Mouse (Mus musculus) adrenal gland, adult (tissue): ENCODE measurements at regions not wholly inside any gene's neighbourhood (a gene's known extent, or its start where the extent isn't known, plus 50 kb on each side); places are given as distances from the start of the nearest gene placed in this dataset.

ENCODE experiments used
- DNase-seq, 2 experiments: peaks; one replicate each; pipeline ENCODE4 v3.0.0; 2022 to 2023; ENCODE audit warnings: low spot score in 1 of 2; ENCODE audit not compliant: inconsistent age in 2 of 2

DNA sequence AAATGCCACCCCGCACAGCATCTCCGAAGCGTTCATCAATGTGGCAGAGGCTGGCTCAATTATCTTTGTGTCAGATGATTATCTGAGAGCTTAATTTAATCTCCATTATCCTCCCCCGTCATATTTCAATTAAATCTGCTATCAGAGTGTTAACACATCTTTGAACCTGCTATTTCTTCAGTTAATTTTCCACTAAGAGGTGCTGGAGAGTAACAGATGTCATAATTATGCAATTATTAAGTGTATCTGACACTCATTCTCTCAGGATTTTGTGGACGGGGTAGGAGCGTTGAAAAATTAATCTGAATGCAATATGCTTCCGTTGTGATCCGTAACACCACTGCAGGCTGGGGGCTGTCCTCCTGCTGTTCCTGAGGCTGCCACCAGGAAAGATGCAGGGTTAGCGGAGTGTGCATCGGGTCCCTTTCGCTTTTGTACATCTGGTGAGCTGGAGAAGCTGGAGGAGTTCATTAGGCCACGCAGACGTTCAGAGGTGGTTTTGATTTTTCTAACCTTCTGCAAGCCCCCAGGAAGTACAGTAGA, 421.3 kb upstream of the Sall1 start:
- DNase-seq: no peak

DNA sequence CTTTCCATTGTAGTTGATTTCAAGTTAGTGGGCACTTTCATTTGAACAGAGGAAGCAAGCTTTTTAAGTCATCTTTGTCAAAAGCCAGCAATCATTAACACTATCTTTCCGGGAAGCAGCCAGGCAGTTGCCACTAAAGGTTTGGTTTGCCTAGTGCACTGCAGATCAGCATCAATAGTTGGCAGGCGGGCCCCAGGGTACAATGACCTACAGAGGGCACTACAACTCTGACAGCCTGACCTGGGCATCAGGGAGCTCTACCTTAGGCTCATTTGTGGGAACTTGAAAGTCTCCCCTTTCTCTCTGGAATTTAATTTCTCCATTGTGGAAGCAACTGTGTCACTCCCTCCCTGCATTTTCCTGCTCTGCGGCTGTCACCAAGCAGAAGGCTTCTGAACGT, 412.6 kb upstream of the Sall1 start:
- DNase-seq: no peak

DNA sequence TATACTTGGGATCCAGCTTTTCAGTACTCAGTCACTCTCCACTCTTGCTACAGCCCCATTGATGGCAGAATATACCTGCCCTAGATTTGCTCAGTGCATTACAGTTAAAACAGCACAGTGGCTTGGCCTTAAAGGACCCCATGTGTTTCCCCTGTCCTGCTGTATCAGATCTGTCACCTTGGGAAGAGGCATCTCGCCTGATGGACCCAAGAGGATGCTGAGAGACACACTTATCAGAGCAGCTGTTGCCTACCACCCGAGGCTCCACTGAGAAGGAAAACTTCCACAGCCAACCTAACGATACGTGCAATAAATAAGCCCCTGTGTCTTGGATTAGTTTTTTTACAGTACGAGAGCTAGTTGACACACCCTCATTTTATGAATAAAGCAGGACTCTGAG, 411.8 kb upstream of the Sall1 start:
- DNase-seq: no peak

DNA sequence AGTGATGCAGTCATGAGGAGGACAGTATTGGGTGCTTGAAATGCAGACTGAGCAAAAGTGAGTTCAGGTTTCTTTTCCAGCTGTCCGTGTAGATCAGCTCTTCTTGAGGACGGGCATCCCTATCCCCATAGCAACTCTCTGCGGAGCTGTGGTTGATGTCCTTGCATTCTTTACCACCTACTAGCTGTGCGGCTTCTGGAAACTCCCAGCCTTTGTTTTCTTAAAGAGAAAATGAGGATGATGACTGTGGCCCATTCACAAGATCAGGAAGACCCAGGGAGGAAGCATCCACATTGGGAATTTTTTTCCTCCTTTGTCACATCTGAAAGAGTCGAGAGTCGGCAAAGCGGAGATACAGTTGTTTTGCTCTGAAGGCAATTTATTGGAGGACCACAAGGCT, 410.2 kb upstream of the Sall1 start:
- no peak for DNase-seq

DNA sequence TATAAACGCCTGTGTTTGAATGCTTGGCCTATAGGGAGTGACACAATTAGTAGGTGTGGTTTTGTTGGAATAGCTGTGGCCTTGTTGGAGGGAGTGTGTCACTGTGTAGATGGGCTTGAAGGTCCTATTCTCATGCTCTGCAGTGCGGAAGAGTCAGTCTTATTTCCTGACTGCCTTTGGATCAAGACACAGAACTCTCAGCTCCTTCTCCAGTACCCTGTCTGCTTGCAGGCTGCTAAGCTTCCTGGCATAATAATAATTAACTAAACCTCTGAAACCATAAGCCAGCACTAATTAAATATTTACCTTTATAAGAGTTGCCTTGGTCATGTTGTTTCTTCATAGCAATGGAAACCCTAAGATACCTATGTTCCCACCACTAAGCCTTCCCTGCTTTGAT, 409.8 kb upstream of the Sall1 start:
- DNase-seq: no peak

DNA sequence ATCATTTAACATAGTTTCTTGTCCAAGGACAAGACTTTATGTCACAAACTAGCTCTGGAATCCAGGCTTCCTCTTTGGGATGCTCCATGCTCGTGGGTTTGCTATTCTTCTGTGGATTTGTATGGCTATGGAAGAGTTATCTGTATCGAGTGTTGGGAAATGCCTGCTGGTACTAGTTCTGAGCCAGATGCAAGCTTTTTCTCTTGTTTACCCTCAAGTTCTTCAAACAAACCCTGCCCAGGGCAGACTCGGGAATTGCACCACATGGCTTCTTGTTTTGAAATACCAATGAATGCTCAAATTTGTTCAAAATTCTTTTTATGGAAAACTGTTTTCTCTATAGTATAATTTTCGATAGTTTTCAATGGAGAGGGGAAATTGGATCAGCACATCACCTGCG, 400.5 kb upstream of the Sall1 start:
- DNase-seq: no peak

DNA sequence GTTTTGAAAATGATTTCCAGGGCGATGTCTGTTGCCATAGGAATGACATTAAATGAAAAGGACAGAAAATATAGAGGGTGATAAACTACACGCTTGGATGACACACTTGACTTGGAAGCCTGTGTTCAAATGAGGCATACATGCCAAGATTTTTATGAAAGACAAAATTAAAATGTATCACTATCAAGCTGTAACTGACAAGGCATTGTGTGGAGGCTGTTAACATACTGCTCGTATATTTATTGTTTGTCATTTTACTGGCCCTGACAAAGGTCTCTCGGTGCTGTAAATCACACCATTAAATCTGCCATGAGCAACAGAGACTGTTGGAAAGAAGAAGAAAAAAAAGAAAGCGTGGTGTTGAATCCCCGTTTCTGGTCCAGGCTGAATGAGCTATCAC, 395.3 kb upstream of the Sall1 start:
- no peak for DNase-seq

DNA sequence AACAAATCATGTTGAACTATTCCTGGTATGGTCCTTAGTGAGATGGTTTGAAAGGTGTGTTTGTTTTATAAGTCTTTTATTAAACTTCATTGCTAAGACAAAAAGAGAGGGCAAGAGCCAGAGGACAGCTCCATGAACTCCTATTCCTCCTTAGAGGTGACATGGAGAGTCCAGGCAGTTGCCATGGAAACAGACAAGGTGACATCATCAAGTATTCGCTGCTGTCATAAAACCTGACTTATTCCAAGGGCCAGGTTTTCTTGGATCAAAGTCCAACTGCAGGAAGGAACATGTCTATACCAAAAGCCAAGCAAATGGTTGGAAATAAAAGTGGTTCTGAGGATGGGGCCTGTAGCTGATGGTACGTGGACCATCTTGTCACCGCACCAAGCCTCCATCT, 383.0 kb upstream of the Sall1 start:
- DNase-seq: no peak

DNA sequence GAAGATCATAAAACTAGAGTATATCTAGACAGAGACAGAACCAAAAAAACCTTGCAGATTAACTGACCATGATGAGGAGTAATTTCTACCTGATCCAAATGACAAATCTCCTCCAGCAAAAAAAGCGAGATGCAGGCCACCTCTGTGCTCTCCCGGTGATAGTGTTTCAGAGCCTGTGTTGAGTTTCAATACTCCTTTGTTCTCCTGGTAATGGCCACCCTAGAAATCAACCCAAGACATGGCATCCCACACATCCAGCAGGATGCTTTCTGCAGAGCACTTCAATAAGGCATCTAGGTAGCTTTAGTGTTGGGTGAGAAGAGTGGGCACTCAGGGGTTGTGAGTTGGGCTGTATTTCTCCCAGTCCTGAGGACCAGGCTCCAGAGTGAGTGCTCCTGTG, 371.3 kb upstream of the Sall1 start:
- no peak for DNase-seq

DNA sequence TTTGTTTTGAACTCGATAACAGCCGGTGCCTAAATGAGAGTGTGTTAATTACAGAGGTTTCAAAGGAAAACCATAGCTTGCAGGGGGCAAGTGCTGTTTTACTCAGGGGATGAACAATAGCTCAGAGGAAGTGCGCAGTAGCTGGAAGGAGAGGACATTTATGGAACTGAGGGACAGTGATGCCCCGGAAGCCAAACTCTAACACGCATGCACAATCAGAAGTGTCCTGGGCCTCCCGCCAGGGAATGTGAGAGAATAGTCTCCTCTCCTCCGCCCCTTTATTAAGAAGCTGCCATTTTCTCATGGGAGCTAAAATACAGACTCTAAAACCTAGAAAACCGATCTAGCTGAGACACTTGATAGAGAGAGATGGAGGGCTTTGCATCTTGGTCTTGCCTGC, 368.5 kb upstream of the Sall1 start:
- DNase-seq: no peak

DNA sequence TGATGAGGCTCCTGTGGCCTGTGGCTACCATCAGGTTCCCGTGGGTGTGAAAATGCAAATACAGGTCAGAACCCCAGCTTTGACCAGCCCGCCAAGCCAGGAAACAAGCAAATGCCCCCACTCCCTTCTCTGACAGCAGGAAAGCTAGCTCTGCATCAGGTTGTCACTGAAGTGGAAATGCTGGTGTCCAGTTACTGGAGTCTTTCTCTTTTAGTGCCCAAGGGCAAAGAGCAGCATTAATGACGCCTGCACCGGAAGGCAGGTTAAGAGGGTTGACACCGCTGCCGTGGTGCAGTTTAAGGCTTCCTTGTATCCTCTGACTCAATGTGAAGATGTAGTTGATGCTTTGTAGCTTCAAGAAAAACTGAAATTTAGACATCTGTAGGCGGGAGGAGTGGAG, 368.1 kb upstream of the Sall1 start:
- no peak for DNase-seq

DNA sequence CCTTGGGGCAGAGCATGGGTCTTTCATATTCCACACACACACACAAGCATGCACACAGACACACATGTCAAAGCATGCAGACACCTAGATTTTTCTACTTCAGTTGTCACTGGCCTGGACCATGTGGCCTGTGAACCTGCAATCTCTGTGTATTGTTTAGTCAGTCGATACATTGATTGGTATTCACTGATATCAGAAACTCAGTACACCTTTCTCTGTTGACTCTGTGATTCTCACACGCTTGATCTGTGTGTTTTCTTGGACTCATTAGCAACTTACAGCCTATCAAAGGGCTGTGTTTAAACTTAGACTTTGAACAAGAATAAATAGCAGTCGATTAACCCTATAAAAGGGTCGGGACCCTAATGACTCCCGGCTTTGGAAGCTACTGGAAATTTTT, 362.7 kb upstream of the Sall1 start:
- no peak for DNase-seq

DNA sequence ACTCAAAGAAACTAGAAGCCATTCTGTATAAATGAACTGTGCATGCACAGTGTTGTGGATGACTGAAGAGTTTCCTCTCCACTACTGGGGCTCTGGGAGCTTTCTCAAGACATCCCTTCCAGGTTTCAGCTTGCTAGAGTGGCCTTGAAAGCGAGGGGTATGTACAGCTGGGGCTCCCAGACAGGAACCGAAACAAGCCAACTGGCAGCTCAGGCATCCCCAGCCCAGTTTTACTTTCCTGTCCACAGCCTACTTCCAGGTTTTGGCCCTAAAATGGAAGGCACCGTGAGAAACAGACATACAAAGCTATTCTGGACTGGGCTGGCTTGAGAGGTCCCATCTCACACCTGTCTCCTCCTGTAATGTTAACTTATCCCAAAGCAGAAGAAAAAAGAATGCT, 360.3 kb upstream of the Sall1 start:
- DNase-seq: no peak

DNA sequence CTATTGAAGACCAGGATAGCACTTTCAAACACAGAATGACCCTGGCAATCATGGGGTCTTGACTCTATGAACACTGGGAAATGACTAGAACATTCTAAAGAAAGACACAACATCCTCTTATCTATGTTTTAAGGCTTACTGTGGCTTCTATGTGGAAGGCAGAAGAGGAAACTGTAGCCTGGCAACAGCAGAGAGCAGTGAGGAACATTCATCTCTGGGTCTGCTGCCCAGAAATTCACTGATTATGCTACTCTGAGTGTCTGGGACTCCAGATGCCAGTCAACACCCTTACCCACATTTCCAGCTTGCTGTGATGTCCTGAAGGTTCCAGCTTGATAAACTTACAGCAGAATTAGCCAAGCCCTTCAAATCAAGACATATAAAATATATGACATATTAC, 352.7 kb upstream of the Sall1 start:
- no peak for DNase-seq

DNA sequence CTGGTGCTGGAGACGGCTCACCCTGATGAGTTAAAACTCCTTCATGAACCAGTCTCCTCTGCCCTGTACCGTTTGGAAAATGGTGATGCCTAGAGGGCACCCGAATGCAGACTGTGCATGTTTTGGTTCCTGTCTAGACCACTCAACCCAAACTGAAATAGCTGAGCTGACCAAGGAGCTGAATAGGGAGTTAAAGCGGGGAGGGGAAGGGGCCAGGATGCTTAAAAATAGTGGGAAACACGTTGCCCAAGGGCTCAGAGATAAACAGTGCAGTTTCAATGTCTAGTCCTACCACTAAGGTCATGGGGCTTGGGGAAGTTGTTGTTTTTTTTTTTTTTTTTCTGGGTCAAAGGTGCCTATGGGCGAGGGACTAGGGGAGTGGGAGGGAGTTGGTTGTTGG, 348.8 kb upstream of the Sall1 start:
- DNase-seq: no peak

DNA sequence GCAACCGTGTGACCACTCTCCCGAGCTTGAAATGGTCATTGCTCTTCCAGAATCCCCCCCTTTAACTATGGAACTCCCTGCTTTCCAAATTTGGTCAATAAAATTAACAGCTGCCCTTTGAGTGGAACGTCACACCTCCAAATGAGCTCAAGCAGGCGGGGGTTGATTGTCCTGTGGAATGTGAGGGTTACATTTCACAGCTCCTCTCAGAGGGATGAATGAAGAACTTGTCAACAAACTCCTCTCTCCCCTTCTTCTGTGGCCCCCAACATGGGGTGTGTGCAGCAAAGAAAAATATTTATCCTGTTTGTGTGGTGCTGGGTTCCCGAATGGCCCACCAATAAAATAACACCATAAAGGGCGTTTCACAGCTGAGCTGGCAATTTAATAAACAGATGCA, 344.8 kb upstream of the Sall1 start:
- DNase-seq: no peak

DNA sequence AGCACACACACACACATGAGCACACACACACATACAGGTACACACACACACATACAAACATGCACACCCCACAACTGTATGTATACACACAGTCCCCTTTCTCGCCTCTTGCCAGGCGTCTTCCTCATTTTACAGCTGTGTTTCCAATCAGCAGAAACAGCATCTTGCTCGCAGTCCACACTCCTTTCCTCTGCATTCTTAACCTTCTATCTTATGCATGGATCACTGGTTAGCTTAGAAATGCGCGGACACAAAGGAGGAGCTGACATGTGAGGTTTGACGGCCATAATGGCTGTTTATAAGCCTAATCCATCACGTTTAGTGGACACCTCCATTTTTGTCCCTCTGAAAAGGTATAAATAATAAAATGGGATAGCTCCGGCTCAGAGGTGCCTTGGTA, 343.3 kb upstream of the Sall1 start:
- no peak for DNase-seq

DNA sequence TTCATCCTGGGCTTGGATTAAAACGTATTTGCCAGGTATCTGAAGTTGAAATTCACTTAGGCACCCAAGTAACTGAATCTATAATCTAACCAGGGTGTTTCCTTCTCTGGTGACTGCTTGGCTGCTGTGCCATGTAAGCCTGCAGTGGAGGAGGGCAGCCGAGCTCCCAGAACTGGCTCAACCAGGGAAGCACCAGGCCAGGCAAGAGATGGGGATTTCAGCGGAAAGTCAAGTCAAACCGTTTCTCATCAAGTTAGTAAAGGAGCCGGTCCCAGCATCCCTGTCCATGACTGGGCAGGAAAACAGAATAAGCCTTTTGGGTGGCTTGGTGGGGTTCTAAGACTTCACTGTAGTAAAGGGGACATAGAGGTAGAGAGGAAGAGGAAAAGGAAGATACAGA, 341.1 kb upstream of the Sall1 start:
- DNase-seq: no peak

DNA sequence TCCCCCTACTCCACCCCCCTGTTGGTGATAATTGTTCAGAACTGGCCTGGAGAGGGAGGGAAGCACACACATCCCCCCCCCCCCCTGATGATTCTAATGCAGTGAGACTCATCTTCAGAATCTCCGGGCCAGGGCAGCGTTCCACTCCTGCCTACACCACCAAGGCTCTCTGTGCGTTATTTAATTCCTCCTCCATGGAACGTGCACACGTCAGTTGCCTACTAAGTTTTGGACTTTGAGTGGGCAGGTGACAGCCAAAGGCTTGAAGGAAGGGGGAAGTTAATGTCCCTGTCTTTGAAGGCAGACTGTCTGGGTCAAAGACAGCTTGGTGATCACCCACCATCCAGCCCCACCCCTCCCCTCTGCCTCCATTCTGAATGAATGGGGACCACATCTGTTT, 339.8 kb upstream of the Sall1 start:
- no peak for DNase-seq

DNA sequence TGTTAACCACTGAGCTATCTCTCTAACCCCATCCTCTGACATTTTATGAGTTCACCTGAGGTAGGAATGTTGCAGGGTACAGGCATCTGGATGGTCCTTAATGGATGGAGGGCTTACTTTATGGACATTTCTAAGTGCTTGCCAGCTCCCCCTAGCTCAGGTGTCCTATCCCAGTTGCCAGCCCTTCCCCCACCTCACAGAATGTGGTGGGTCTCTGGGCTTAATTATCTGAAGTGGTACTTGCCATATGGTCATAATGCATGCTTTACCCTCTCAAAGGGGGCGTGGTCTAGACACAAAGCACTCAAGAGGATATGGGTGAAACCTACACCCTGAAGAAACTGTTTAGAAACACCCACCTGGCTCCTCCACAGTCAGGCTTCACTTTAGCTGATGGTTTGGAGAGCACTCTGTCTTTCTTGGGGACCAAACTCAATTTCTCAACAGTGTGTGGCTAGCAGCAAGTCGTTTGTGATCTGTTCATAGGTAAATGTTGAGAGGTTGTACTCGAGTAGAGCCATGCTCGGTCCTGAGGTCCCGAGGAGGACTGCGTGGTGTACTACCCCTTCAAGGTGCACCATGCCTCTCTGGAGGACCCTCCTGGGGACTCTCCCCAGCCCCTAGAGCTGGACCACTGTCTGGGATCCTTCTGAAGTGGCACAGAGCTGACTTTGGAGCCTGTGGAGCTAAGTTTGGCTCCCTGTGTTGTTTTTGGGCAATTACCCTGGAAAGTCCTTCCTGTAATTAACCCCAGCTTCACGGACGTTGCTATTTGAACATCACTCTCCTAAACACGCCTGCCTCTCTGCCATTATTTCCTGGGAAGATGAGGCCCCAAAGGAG, 338.8 kb upstream of the Sall1 start:
- DNase-seq: no peak

DNA sequence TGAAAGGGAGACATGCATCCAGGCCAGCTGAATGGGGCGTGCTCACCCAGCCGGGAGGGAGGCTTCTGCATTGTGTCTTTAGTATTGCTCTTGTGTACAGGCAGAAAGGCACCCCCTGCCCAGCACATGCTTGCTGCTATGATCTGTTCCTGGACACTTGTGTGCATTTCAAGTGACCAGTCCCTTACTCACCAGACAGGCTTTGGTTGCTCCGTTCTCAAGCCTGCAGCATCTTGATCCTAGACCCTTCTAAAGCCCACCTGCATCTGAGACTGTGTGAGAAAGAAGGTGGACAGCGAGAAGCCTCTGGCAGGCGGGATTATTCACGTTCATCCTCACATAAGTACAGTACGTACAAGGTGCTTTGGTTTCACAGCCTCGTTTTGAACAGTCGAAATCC, 336.5 kb upstream of the Sall1 start:
- no peak for DNase-seq

DNA sequence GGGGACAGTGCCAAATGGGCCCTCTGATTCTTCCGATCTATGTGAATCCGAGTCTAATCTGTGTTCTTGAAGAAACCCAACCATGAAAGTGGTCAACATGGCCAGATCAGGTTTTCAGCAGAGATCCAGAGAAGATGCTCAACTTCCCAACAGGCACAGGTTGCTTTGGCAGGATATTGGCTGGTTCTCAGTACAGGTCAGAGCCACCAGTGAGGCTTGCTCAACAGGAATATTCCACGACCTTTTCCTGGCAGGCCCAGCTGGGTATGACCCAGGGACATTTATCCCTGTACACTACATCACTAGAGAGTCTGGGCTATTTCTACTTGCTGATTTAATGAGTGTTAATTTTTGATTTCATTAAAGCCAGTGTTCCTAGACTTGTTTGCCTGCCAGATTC, 328.8 kb upstream of the Sall1 start:
- DNase-seq: no peak

DNA sequence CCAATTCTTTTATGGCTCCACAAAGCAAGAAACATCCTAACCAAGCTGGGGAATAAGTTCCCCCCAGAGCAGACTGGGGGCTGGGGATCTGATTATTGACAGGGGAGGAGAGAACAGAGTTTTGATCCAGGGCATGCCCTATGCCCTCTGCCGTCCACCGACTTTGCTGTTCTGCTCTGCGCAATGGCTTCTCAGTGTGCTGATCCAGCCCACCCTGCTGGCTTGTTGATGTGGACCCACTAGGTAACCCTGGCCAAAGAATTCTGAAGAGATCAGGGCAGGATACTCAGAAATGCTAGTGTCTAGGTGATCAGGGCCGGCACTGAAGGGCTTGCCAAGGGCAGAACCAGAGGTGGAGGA, 327.8 kb upstream of the Sall1 start:
- no peak for DNase-seq
